Mouse (Mus musculus) heart, adult 2 months (tissue): ENCODE data around the gene Wif1.

ENCODE experiments used
- CTCF ChIP-seq: fragments of 200-600 bp; IDR thresholded peaks from 2 replicates; pipeline ENCODE4 v1.8.1; 2022; ENCODE audit warnings: antibody characterized with exemption, mild to moderate bottlenecking, moderate library complexity
- POLR2A ChIP-seq: fragments of 200-500 bp; IDR thresholded peaks from 2 replicates; pipeline ENCODE4 v1.6.1; 2011; ENCODE audit warnings: mild to moderate bottlenecking, low read depth, low read length, control low read depth; ENCODE audit not compliant: insufficient read depth

- no peak for TF ChIP-seq POLR2A
- no peak for TF ChIP-seq CTCF
Measured at GRCm38 (mm10) chr10:121059043-121060003, 25.6 kb downstream of the Wif1 start.
